Mouse (Mus musculus) heart, postnatal 36 days (tissue): ENCODE data around the gene 1810013L24Rik. TPM values are rescaled to one million over a fixed set of nuclear protein-coding genes. Genes with fewer than 3 reads are reported as not detected.

Experiments used
- DNase-seq, 2 experiments: peaks; one replicate each; pipeline ENCODE4 v3.0.0; 2021 to 2022
- intact Hi-C: fragments of 180-260 bp; cut with DNase I; formaldehyde crosslinking; loops from one replicate; pipeline ENCODE4 v1.15.1; 2025
- total RNA-seq, 2 experiments: library from RNA; stranded (reverse); gene quantifications; 2 replicates each; pipeline ENCODE4 v1.2.3; 2021

The 1810013L24Rik gene
- total RNA-seq, 2 experiments from 2014 or later = 117 to 136 TPM

- intact Hi-C loops = loop anchor here (2.0 kb wide), 1 partner anchor 92 kb away; no protein-coding TSS in a partner anchor
- peak; percentile 76 to 83 for DNase-seq
Measured at GRCm38 (mm10) chr16:8830431-8831211, 721 bp downstream of the 1810013L24Rik start.

DNA sequence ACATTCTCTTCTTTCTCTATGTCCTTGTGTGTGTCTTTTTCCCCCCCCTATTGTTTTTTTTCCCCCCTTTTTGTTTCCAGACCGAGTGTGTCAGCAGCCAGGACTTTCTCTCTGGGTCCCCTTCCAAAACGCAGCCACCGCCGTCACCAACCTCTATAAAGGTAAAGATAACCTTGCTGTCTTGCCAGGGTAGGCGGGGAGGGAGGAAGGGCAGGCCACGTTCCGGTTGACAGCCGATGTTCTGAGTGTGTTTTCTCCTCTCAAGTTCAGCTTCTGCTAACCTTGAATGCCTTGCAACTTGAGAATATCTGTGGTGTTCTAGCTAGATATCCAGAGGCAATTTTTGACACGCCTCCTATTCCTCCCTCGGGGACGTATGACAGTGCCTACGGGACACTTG, 1.3 kb downstream of the 1810013L24Rik start:
- intact Hi-C loops = loop anchor here (2.0 kb wide), 1 partner anchor 92 kb away; no protein-coding TSS in a partner anchor

GRCm38 (mm10) chr16:8836876-8837275, 7.0 kb downstream of the 1810013L24Rik start:
- DNase-seq = no peak
- intact Hi-C loops = no loop called here

More for the DNA sequence above, 1.3 kb downstream of the 1810013L24Rik start:
- DNase-seq = peak in 1 of 2 experiments; percentile 26

DNA sequence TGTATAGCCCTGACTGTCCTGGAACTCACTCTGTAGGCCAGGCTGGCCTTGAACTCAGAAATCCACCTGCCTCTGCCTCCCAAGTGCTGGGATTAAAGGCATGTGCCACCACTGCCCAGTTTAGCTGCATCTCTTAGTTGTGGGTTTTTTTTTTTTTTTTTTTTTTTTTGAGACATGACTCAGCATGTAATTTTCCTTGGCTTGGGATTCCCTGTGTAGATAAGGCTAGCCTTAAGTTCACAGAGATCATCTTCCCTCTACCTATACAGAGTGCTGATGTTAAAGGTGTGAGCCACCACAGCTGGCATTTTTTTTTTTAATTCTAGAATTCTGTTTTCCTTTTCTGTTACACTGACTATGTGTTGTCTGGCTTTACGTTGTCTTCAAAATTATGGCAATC, 7.7 kb downstream of the 1810013L24Rik start:
- intact Hi-C loops = no loop called here
- no peak for DNase-seq

GRCm38 (mm10) chr16:8838921-8839320, 9.0 kb downstream of the 1810013L24Rik start:
- intact Hi-C loops = no loop called here
- no peak for DNase-seq

GRCm38 (mm10) chr16:8840557-8840956, 10.7 kb downstream of the 1810013L24Rik start:
- no peak for DNase-seq
- intact Hi-C loops = no loop called here

DNA sequence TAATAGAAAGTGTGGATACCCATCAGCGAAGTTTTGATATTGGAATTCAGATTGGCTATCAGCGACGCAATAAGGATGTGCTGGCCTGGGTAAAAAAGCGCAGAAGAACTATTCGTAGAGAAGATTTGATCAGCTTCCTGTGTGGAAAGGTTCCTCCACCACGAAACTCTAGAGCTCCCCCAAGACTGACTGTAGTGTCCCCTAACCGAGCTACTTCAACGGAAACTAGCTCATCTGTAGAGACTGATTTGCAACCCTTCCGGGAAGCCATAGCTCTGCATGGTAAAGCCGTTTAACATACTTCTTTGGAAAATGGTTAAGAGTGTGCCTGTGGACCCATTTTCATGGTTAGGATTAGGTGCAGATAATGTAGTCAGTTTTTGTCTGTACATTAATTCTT, 13.1 kb downstream of the 1810013L24Rik start:
- intact Hi-C loops = no loop called here
- DNase-seq = no peak

DNA sequence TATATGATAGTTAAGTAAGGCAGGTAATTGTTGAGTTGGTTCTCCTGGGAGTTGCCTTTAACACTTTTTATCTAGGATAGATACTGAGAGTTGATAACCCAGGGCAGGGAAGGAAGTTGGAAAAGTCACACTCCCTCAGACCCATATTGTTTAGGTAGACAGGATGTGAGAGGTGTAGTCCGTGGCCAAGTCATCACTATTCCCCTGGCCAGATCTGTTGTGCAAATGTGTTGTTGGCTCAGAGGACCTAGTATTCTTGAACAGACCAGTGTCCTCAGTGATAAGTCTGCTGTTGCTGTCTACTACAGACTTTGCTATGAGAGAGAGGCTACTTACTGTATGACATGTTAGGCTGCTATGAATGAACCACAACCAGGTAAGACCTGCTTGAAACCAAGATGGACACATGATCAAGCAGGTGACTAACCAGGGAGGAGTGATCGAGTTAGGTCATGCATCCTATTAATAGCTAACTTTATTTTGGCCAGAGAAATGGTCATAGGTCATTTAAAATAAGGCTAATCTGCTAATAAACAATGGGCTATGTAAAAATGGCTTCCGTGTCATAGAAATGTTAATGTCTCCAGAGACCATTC, 13.8 kb downstream of the 1810013L24Rik start:
- intact Hi-C loops = loop anchor here (2.0 kb wide), 1 partner anchor 19 kb away; no protein-coding TSS in a partner anchor
- DNase-seq = no peak

DNA sequence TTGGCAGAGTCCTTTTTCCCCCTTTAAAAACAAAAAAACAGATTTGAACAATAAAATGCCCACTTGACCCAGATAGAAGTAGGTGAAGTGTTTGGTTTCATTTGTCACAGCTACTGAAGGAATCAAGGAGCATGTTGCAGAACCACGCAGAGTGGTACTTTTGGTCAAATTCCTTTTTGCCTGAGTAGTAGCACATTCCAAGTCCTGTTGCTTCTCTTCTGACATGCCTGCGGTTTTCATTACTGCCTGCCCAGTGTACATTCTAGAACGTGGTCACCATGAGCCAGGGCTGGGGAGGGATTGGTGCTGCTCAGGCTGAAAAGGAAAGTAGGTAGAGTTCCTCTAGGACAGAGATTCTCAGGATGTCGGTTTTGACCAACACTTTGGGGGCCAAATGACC, 16.1 kb downstream of the 1810013L24Rik start:
- intact Hi-C loops = loop anchor here (2.0 kb wide), 1 partner anchor 17 kb away; no protein-coding TSS in a partner anchor
- DNase-seq = no peak

DNA sequence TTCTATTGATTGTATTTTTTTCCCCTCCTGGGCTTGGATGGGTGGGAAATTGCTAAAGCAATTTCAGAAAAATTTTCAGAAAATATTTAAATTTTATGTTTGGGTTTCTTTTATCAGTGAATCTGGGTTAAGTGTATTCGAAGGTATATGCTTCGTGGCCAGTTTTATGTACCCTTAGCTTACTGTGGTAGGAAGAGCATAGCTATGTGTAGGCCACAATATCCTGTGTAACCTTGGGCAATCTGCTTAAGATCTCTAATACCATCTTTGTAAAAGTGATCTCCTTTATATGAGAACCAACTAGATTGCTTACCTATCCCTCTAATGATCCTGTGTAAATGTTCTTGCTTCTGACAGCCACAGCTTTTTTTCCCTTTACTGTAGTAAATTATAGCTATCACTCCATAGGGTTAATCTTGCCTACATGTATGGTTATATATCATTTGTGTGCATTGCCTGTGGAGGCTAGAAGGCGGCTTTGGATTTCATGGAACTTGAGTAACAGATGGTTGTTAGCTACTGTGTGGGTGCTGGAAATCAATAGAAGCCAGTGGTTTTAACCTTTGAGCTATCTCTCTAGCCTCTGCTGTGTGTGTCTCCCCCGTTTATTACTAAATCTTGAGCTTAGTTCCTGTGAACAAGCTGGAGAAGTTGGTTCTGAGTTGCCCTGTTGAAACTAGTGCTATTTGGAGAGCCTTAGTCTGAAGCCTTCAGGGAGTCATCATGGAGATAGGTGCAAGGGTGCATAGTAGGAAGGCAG, 18.6 kb downstream of the 1810013L24Rik start:
- intact Hi-C loops = no loop called here
- DNase-seq = no peak

- intact Hi-C loops = loop anchor here (10.0 kb wide), 1 partner anchor 435 kb away; no protein-coding TSS in a partner anchor
- DNase-seq = no peak
Measured at GRCm38 (mm10) chr16:8849929-8850328, 20.0 kb downstream of the 1810013L24Rik start.

GRCm38 (mm10) chr16:8855143-8855542, 25.2 kb downstream of the 1810013L24Rik start:
- intact Hi-C loops = loop anchor here (10.0 kb wide), 1 partner anchor 440 kb away; no protein-coding TSS in a partner anchor
- no peak for DNase-seq

DNA sequence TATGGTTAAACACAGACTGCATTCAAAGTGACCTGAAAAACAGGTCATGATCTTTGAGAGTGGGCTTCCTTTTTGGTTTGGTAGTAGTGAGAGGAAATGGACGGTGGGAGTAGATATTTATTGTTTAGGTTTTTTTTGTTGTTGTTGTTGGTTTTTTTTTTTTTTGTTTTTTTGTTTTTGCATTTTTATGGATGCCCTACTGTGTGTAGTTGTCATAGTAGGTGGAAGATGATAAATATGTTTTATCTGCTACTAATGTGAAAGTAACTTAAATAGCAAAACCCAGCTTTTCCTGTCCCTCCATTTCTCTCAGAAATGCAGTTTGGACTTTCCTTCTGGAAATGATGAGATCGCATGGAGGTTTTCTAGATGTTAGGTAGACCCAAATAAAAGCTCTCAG, 26.9 kb downstream of the 1810013L24Rik start:
- intact Hi-C loops = loop anchor here (10.0 kb wide), 1 partner anchor 442 kb away; no protein-coding TSS in a partner anchor
- DNase-seq = no peak

- no peak for DNase-seq
- intact Hi-C loops = loop anchor here (2.0 kb wide), 1 partner anchor 18 kb away; no protein-coding TSS in a partner anchor
Measured at GRCm38 (mm10) chr16:8862336-8862987, 32.6 kb downstream of the 1810013L24Rik start.

GRCm38 (mm10) chr16:8864223-8864631, 34.3 kb downstream of the 1810013L24Rik start:
- peak; percentile 45 to 64 for DNase-seq
- intact Hi-C loops = loop anchor here (1.0 kb wide), 1 partner anchor 35 kb away; no protein-coding TSS in a partner anchor

GRCm38 (mm10) chr16:8867406-8867955, 37.6 kb downstream of the 1810013L24Rik start:
- intact Hi-C loops = loop anchor here (5.0 kb wide), 1 partner anchor 375 kb away; no protein-coding TSS in a partner anchor
- DNase-seq = no peak

DNA sequence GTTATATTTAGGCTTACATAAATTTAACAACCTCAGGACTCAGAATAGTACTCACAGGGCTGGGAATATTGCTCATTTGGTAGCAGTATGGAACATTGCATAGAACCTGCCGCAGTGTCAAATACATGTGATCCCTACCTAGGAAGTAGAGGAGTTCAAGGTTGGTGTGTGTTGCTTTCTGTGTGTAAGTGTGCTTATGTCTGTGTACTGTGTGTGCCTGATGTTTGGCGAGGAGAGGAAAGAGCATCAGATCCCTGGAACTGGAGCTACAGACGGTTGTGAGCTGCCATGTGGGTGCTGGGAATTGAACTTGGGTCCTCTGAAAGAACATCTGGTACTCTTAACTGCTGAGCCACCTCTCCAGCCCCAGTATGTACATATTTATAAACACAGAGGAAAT, 38.6 kb downstream of the 1810013L24Rik start:
- intact Hi-C loops = loop anchor here (5.0 kb wide), 1 partner anchor 376 kb away; no protein-coding TSS in a partner anchor
- DNase-seq = no peak

DNA sequence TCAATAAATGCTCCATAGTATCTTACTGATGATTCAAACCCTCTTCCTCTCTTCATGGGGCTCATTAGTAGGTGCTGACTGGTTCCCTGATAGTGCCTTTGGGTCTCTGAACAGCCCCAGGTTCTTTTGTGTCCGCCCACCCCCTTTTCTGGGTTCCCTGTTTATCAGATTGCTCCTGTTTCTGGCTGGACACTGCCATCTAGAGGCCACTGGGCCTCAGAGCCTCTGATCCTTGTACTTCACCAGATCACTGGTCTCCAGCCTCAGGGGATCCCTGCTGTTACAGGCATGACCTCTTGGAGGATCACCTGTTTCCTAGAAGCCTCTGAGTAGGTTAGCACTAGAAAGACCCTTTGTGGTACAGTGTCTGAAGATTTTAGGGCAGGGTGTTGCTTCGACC, 39.8 kb downstream of the 1810013L24Rik start:
- DNase-seq = peak; percentile 72 to 75
- intact Hi-C loops = loop anchor here (1.0 to 5.0 kb wide), 5 partner anchors 62 to 398 kb away; no protein-coding TSS in a partner anchor

GRCm38 (mm10) chr16:8871376-8871775, 41.5 kb downstream of the 1810013L24Rik start:
- intact Hi-C loops = no loop called here
- no peak for DNase-seq

- DNase-seq = no peak
- intact Hi-C loops = no loop called here
Measured at GRCm38 (mm10) chr16:8872019-8872418, 42.1 kb downstream of the 1810013L24Rik start.
